Mouse (Mus musculus) megakaryocyte, embryonic 14.5 days (primary cell): Measurements from ENCODE around the gene Mfap2.

ENCODE experiments used
- FLI1 ChIP-seq: IDR thresholded peaks from 2 replicates; pipeline ENCODE4 v1.6.1; 2012; ENCODE audit warnings: low read length, inconsistent platforms, mixed read lengths
- GATA1 ChIP-seq: IDR thresholded peaks from 3 replicates; pipeline ENCODE4 v1.6.1; 2012; ENCODE audit warnings: mixed read lengths, low read length, inconsistent platforms, borderline replicate concordance

GRCm38 (mm10) chr4:140974408-140974807 lies 35.8 kb upstream of the Mfap2 start:
- TF ChIP-seq GATA1: no peak
- no peak for TF ChIP-seq FLI1
